Mouse (Mus musculus): Measurements from ENCODE around the gene Slc35f1.

GRCm38 (mm10) chr10:53060745-53061144, 370.4 kb downstream of the Slc35f1 start:
- TF ChIP-seq TAL1 (IDR thresholded peaks at IDR 0.05; ENCODE audit: low read length) (no peak), GATA1 (IDR thresholded peaks at IDR 0.05; ENCODE audit: low read length) (no peak)

Measured in erythroblast, embryonic 14.5 days (primary cell).